Mouse (Mus musculus): ENCODE measurements at regions not wholly inside any gene's neighbourhood (a gene's known extent, or its start where the extent isn't known, plus 50 kb on each side); places are given as distances from the start of the nearest gene placed in this dataset.

DNA sequence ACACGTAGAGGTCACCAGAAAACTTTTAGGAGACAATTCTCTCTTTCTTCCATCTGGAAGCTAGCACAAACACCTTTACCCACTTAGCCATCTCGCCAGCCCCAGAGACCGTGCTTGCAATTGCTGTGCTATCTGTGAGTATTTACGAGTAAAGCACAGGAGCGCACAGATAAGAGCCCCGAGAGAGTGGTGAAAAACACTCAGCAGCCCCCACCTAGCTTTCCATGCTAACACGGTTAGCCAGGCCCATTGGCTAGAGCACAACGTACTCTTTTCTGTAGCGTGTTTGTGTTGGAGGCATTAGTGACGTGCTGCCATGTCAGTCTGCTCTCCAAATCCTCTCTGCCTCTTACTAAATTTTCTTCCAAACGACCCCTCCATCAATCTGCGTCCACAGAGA is 112.8 kb downstream of the Chic2 start:
- WGBS = 85% methylated on average over 12 of the region's 12 CpGs
- Histone ChIP-seq H3K27me3 (ENCODE audit: insufficient read depth, low read length) (no peaks in the 10 kb centered on the region), H3K4me1 (ENCODE audit: insufficient read depth) (no peaks in the 10 kb centered on the region), H3K4me2 (ENCODE audit: low read depth) (no peak overlapping the region), H3K9me3 (ENCODE audit: low read length) (no peaks in the 10 kb centered on the region), H3K36me3 (ENCODE audit: insufficient read depth) (no peaks in the 10 kb centered on the region), H3K4me3 (ENCODE audit: low read depth, low read length) (no peak overlapping the region), H3K27ac (ENCODE audit: low read depth, low read length) (no peak overlapping the region), H3K9ac (no peak overlapping the region)
- TF ChIP-seq CTCF (IDR thresholded peaks at IDR 0.05; ENCODE audit: low read depth) = no peak
- DNase-seq = no peak
- ATAC-seq = no peak

DNA sequence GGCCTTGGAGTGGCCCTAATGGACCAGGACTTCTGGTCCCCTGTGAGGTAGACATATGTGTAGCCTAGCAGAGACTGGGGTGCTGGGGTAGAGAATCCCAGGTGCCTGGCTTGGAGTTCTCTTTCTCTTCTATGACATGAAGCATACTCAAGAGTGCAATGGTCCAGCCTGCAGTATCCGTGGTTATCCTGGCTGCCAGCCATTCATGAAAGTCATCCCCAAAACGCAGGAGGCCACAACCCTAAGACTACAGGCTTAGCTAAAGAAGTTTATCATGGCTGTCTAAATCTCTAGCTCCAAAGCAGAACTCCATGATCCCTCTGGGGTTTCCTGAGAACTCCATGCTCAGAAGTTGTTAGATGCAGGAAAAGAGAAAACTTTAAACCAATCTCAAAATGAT is 117.0 kb downstream of the Chic2 start:
- Histone ChIP-seq H3K9ac (no peak overlapping the region), H3K27me3 (ENCODE audit: insufficient read depth, low read length) (no peaks in the 10 kb centered on the region; the same call in 1 of the 2 replicates), H3K36me3 (ENCODE audit: insufficient read depth) (no peaks in the 10 kb centered on the region), H3K4me2 (ENCODE audit: low read depth) (no peak overlapping the region), H3K27ac (ENCODE audit: low read depth, low read length) (no peak overlapping the region), H3K4me3 (ENCODE audit: low read depth, low read length) (no peak overlapping the region), H3K4me1 (ENCODE audit: insufficient read depth) (no peaks in the 10 kb centered on the region), H3K9me3 (ENCODE audit: low read length) (no peaks in the 10 kb centered on the region)
- no peak for DNase-seq
- no peak for ATAC-seq
- WGBS = 86% methylated on average over 2 of the region's 2 CpGs
- no peak for TF ChIP-seq CTCF (IDR thresholded peaks at IDR 0.05; ENCODE audit: low read depth)

DNA sequence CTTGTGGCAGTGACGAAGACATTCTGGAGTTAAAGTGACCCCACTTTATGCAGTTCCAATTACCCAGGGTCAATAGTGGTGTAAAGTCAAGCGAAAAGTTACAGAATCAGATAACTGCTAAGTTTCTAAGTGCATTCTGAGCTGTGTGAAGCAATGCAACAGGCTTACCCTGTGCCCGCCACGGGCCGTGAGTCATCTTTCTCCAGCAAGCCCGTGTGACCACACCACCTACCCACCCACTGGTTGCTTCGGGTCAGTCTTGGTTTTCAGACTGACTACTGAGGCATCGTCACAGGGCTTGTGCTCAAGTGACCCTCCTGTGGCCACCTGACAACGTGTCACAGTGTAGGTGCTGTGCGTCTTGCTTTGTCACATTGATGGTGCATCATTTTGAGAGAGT is 118.8 kb downstream of the Chic2 start:
- ATAC-seq = no peak
- 91% methylated on average over 10 of the region's 10 CpGs for WGBS
- no peak for DNase-seq
- no peak for TF ChIP-seq CTCF (IDR thresholded peaks at IDR 0.05; ENCODE audit: low read depth)
- H3K4me2 ChIP-seq (ENCODE audit: low read depth) = no peak overlapping the region
- no peaks in the 10 kb centered on the region for H3K36me3 ChIP-seq (ENCODE audit: insufficient read depth)
- H3K27ac ChIP-seq (ENCODE audit: low read depth, low read length) = no peak overlapping the region
- H3K27me3 ChIP-seq (ENCODE audit: insufficient read depth, low read length) = no peaks in the 10 kb centered on the region; the same call in 1 of the 2 replicates
- H3K4me3 ChIP-seq (ENCODE audit: low read depth, low read length) = no peak overlapping the region
- no peak overlapping the region for H3K9ac ChIP-seq
- no peaks in the 10 kb centered on the region for H3K9me3 ChIP-seq (ENCODE audit: low read length)
- H3K4me1 ChIP-seq (ENCODE audit: insufficient read depth) = no peaks in the 10 kb centered on the region

DNA sequence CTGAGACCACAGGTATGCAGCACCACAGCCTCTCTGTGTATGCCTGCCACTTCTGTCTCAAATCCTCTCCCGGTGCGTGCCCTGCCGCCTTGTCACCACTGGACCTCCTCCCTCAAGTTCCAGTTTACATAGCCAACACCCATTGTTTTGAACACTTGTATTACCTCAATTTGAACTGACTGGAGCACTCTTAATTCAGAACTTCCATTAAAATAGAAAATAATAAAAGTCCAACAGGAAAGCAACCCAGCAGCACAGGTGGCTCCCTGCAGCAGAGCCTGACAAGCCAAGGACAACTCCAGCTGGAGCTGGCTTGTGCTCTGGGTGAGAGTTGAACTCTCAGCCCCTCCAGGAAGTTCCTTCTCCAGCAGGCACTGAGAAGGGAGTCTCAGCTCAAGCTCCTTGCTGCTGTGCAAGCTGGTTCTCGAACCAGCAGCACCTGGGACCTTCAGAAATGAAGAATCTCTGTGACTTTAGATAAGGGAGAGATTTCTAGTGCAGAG is 120.5 kb downstream of the Chic2 start:
- Histone ChIP-seq H3K4me1 (ENCODE audit: insufficient read depth) (no peaks in the 10 kb centered on the region), H3K9me3 (ENCODE audit: low read length) (no peaks in the 10 kb centered on the region), H3K36me3 (ENCODE audit: insufficient read depth) (no peaks in the 10 kb centered on the region), H3K4me2 (ENCODE audit: low read depth) (no peak overlapping the region), H3K27ac (ENCODE audit: low read depth, low read length) (no peak overlapping the region), H3K4me3 (ENCODE audit: low read depth, low read length) (no peak overlapping the region), H3K27me3 (ENCODE audit: insufficient read depth, low read length) (no peaks in the 10 kb centered on the region; the same call in 1 of the 2 replicates), H3K9ac (no peak overlapping the region)
- TF ChIP-seq CTCF (IDR thresholded peaks at IDR 0.05; ENCODE audit: low read depth) = no peak
- DNase-seq (no peak), ATAC-seq (no peak)
- WGBS = 81% methylated on average over 4 of the region's 4 CpGs

GRCm38 (mm10) chr5:74923337-74923736 is 121.2 kb downstream of the Chic2 start:
- H3K4me2 ChIP-seq (ENCODE audit: low read depth) = no peak overlapping the region
- DNase-seq = no peak
- H3K4me3 ChIP-seq (ENCODE audit: low read depth, low read length) = no peak overlapping the region
- no peaks in the 10 kb centered on the region for H3K9me3 ChIP-seq (ENCODE audit: low read length)
- no peaks in the 10 kb centered on the region; the same call in 1 of the 2 replicates for H3K27me3 ChIP-seq (ENCODE audit: insufficient read depth, low read length)
- no peak for TF ChIP-seq CTCF (IDR thresholded peaks at IDR 0.05; ENCODE audit: low read depth)
- no peak for ATAC-seq
- H3K36me3 ChIP-seq (ENCODE audit: insufficient read depth) = no peaks in the 10 kb centered on the region
- H3K4me1 ChIP-seq (ENCODE audit: insufficient read depth) = no peaks in the 10 kb centered on the region
- H3K27ac ChIP-seq (ENCODE audit: low read depth, low read length) = no peak overlapping the region
- no peak overlapping the region for H3K9ac ChIP-seq
- 69% methylated on average over 2 of the region's 2 CpGs for WGBS

- Histone ChIP-seq H3K9me3 (ENCODE audit: low read length) (no peaks in the 10 kb centered on the region), H3K36me3 (ENCODE audit: insufficient read depth) (no peaks in the 10 kb centered on the region), H3K9ac (no peak overlapping the region), H3K4me3 (ENCODE audit: low read depth, low read length) (no peak overlapping the region), H3K27me3 (ENCODE audit: insufficient read depth, low read length) (no peaks in the 10 kb centered on the region; the same call in 1 of the 2 replicates), H3K27ac (ENCODE audit: low read depth, low read length) (no peak overlapping the region), H3K4me2 (ENCODE audit: low read depth) (no peak overlapping the region), H3K4me1 (ENCODE audit: insufficient read depth) (no peaks in the 10 kb centered on the region)
- DNase-seq (no peak), ATAC-seq (no peak)
- 84% methylated on average over 6 of the region's 6 CpGs for WGBS
- TF ChIP-seq CTCF (IDR thresholded peaks at IDR 0.05; ENCODE audit: low read depth) = no peak
Observed at GRCm38 (mm10) chr5:74922881-74923280, 121.7 kb downstream of the Chic2 start.

GRCm38 (mm10) chr5:74920939-74921338 is 123.6 kb downstream of the Chic2 start:
- DNase-seq (no peak), ATAC-seq (no peak)
- WGBS = 73% methylated on average over 2 of the region's 2 CpGs
- no peak overlapping the region for H3K4me2 ChIP-seq (ENCODE audit: low read depth)
- no peaks in the 10 kb centered on the region for H3K9me3 ChIP-seq (ENCODE audit: low read length)
- no peaks in the 10 kb centered on the region for H3K36me3 ChIP-seq (ENCODE audit: insufficient read depth)
- no peak overlapping the region for H3K9ac ChIP-seq
- H3K27me3 ChIP-seq (ENCODE audit: insufficient read depth, low read length) = no peaks in the 10 kb centered on the region; the same call in 1 of the 2 replicates
- no peak overlapping the region for H3K4me3 ChIP-seq (ENCODE audit: low read depth, low read length)
- H3K27ac ChIP-seq (ENCODE audit: low read depth, low read length) = no peak overlapping the region
- H3K4me1 ChIP-seq (ENCODE audit: insufficient read depth) = no peaks in the 10 kb centered on the region
- TF ChIP-seq CTCF (IDR thresholded peaks at IDR 0.05; ENCODE audit: low read depth) = no peak

All from forebrain, postnatal 0 days (tissue).